Mouse (Mus musculus) erythroblast, embryonic 14.5 days (primary cell): ENCODE data around the gene Dph7. TPM values are rescaled to one million over a fixed set of nuclear protein-coding genes. Genes with fewer than 3 reads are reported as not detected.

Source experiments
- H3K27me3 ChIP-seq: 2 replicates; pipeline ENCODE4 v1.6.1; 2012; ENCODE audit warnings: inconsistent platforms; ENCODE audit not compliant: control insufficient read depth
- H3K36me3 ChIP-seq: 2 replicates; pipeline ENCODE4 v1.6.1; 2012; ENCODE audit warnings: mild to moderate bottlenecking, inconsistent platforms; ENCODE audit not compliant: control insufficient read depth
- H3K4me1 ChIP-seq: 2 replicates; pipeline ENCODE4 v1.6.1; 2012; ENCODE audit warnings: inconsistent platforms; ENCODE audit not compliant: control insufficient read depth
- H3K4me3 ChIP-seq: replicated peaks from 2 replicates; pipeline ENCODE3; 2012; ENCODE audit warnings: moderate library complexity, mild to moderate bottlenecking, inconsistent platforms
- H3K9me3 ChIP-seq: 2 replicates; pipeline ENCODE4 v1.6.1; 2012; ENCODE audit warnings: low read length, inconsistent platforms, mixed read lengths; ENCODE audit not compliant: control insufficient read depth
- GATA1 ChIP-seq: IDR thresholded peaks from 2 replicates; pipeline ENCODE4 v1.6.1; 2012; ENCODE audit warnings: low read length, inconsistent platforms, mixed read lengths
- TAL1 ChIP-seq: IDR thresholded peaks from 3 replicates; pipeline ENCODE4 v1.6.1; 2012; ENCODE audit warnings: low read length, inconsistent platforms, mixed read lengths
- polyA plus RNA-seq: library from polyadenylated mRNA; stranded (reverse); fragments of >175 nt; gene quantifications from 2 replicates; pipeline ENCODE4 v1.2.3, GENCODE M21; 2012

Dph7 gene
- polyA plus RNA-seq, 1 experiment, result 0.78 TPM

GRCm38 (mm10) chr2:24996471-24996870, 34.3 kb downstream of the Dph7 start:
- H3K36me3 ChIP-seq, result peaks cover 87% of the 10 kb centered on the region

GRCm38 (mm10) chr2:25000544-25001235, 38.5 kb downstream of the Dph7 start:
- Histone ChIP-seq H3K4me3 (no peak overlapping the region), H3K4me1 (peaks cover 13% of the 10 kb centered on the region), H3K27me3 (no peaks in the 10 kb centered on the region), H3K36me3 (peaks cover 83% of the 10 kb centered on the region), H3K9me3 (no peaks in the 10 kb centered on the region)
- TF ChIP-seq GATA1 (no peak), TAL1 (no peak)

More at GRCm38 (mm10) chr2:24996471-24996870, 34.3 kb downstream of the Dph7 start:
- H3K4me1 ChIP-seq, result no peaks in the 10 kb centered on the region
- no peaks in the 10 kb centered on the region for H3K27me3 ChIP-seq
- TF ChIP-seq GATA1, result no peak
- no peak for TF ChIP-seq TAL1
- no peak overlapping the region for H3K4me3 ChIP-seq
- no peaks in the 10 kb centered on the region for H3K9me3 ChIP-seq

GRCm38 (mm10) chr2:25003946-25004786, 42.0 kb downstream of the Dph7 start:
- Histone ChIP-seq H3K27me3 (no peaks in the 10 kb centered on the region), H3K9me3 (no peaks in the 10 kb centered on the region), H3K4me1 (peaks cover 13% of the 10 kb centered on the region), H3K36me3 (peaks cover 72% of the 10 kb centered on the region), H3K4me3 (peak overlapping the region; percentile 20)
- TF ChIP-seq GATA1, result no peak
- TF ChIP-seq TAL1, result no peak

GRCm38 (mm10) chr2:25006767-25007166, 44.6 kb downstream of the Dph7 start:
- Histone ChIP-seq H3K4me1 (peaks cover 13% of the 10 kb centered on the region), H3K9me3 (no peaks in the 10 kb centered on the region), H3K4me3 (no peak overlapping the region), H3K36me3 (peaks cover 67% of the 10 kb centered on the region), H3K27me3 (no peaks in the 10 kb centered on the region)
- TF ChIP-seq GATA1 (no peak), TAL1 (no peak)

GRCm38 (mm10) chr2:25008250-25008649, 46.0 kb downstream of the Dph7 start:
- TF ChIP-seq GATA1 (no peak), TAL1 (no peak)
- Histone ChIP-seq H3K9me3 (no peaks in the 10 kb centered on the region), H3K36me3 (peaks cover 62% of the 10 kb centered on the region), H3K27me3 (no peaks in the 10 kb centered on the region), H3K4me3 (no peak overlapping the region), H3K4me1 (peaks cover 13% of the 10 kb centered on the region)

Other genes with a start within 250 kb of the Dph7 start
- gene Cacna1b, start 199.2 kb upstream of the Dph7 start, polyA plus RNA-seq, result 0.01 TPM in 1 of 2 replicates, not detected in the other
- gene Ehmt1, start 42.8 kb upstream of the Dph7 start, polyA plus RNA-seq, result 0.72 and 0.74 TPM in 2 replicates
- 1.7 and 2.5 TPM in 2 replicates for gene Arrdc1, start 27.1 kb upstream of the Dph7 start, polyA plus RNA-seq
- 0.67 and 1.1 TPM in 2 replicates for gene Zmynd19, start 12.6 kb upstream of the Dph7 start, polyA plus RNA-seq
- gene Mrpl41, start 12.7 kb downstream of the Dph7 start, polyA plus RNA-seq, result 5.1 and 5.8 TPM in 2 replicates
- gene Pnpla7, start 13.6 kb downstream of the Dph7 start, polyA plus RNA-seq, result 0.52 and 0.80 TPM in 2 replicates
- gene Nsmf, start 92.0 kb downstream of the Dph7 start, polyA plus RNA-seq, result 0.51 and 0.67 TPM in 2 replicates
- gene Entpd8, start 117.9 kb downstream of the Dph7 start, polyA plus RNA-seq, result 0.04 TPM in 1 of 2 replicates, not detected in the other
- 0.04 TPM in 1 of 2 replicates, not detected in the other for gene Noxa1, start 132.7 kb downstream of the Dph7 start, polyA plus RNA-seq
- gene Nrarp, start 218.4 kb downstream of the Dph7 start, polyA plus RNA-seq, result 0.38 and 0.49 TPM in 2 replicates
- gene Tor4a, start 234.5 kb downstream of the Dph7 start, polyA plus RNA-seq, result 0.02 and 0.03 TPM in 2 replicates
- gene Nelfb, start 249.1 kb downstream of the Dph7 start, polyA plus RNA-seq, result 1.8 TPM in 2 replicates